Mouse (Mus musculus): ENCODE results near the gene Rps17.

- TF ChIP-seq GATA1 (IDR thresholded peaks at IDR 0.05; ENCODE audit: low read length) (no peak), TAL1 (IDR thresholded peaks at IDR 0.05; ENCODE audit: low read length) (no peak)
Measured at GRCm38 (mm10) chr7:81330767-81331166, 14.3 kb downstream of the Rps17 start.
